Mouse (Mus musculus): Measurements from ENCODE around the gene Coq8b. TPM values are rescaled to one million over a fixed set of nuclear protein-coding genes. Genes with fewer than 3 reads are reported as not detected.

Gene Coq8b
- polyA plus RNA-seq, 2 experiments from 2014 or later, result 8.7 to 10.8 TPM

Other genes starting within 250 kb of the Coq8b start
- gene Cyp2a12, start 203.9 kb upstream of the Coq8b start, polyA plus RNA-seq (2017; shearing (Covaris generic)), result not detected
- not detected for gene Cyp2f2, start 113.1 kb upstream of the Coq8b start, polyA plus RNA-seq (2017; shearing (Covaris generic))
- under 1 TPM in 1 of 2 experiments, not detected in 1; 0.78 TPM for gene Cyp2t4, start 79.3 kb upstream of the Coq8b start, polyA plus RNA-seq (2017; shearing (Covaris generic))
- 10 to 100 TPM; 16.8 to 16.9 TPM for gene Egln2, start 66.2 kb upstream of the Coq8b start, polyA plus RNA-seq (2017; shearing (Covaris generic))
- gene Rab4b, start 54.1 kb upstream of the Coq8b start, polyA plus RNA-seq (2017; shearing (Covaris generic)), result 100 to 1,000 TPM; 118 to 144 TPM
- not detected for gene Gm21983, start 51.9 kb upstream of the Coq8b start, polyA plus RNA-seq (2017; shearing (Covaris generic))
- under 1 TPM in 1 of 2 experiments, not detected in 1; 0.52 TPM for gene Mia, start 51.9 kb upstream of the Coq8b start, polyA plus RNA-seq (2017; shearing (Covaris generic))
- gene BC024978, start 37.2 kb upstream of the Coq8b start, polyA plus RNA-seq (2017; shearing (Covaris generic)), result 1 to 10 TPM; 3.8 to 6.0 TPM
- gene Snrpa, start 36.8 kb upstream of the Coq8b start, polyA plus RNA-seq (2017; shearing (Covaris generic)), result 10 to 100 TPM; 60.9 to 76.3 TPM
- 1 to 10 TPM; 1.9 to 2.5 TPM for gene Itpkc, start 4.4 kb upstream of the Coq8b start, polyA plus RNA-seq (2017; shearing (Covaris generic))
- under 1 TPM; 0.11 to 0.25 TPM for gene Numbl, start 25.4 kb downstream of the Coq8b start, polyA plus RNA-seq (2017; shearing (Covaris generic))
- gene Ltbp4, start 104.7 kb downstream of the Coq8b start, polyA plus RNA-seq (2017; shearing (Covaris generic)), result 1 to 10 TPM in 1 of 2 experiments, under 1 TPM in 1; 0.77 to 2.0 TPM
- gene Shkbp1, start 123.0 kb downstream of the Coq8b start, polyA plus RNA-seq (2017; shearing (Covaris generic)), result 10 to 100 TPM; 49.2 to 76.0 TPM
- not detected for gene Gm20479, start 124.4 kb downstream of the Coq8b start, polyA plus RNA-seq (2017; shearing (Covaris generic))
- gene Sptbn4, start 214.7 kb downstream of the Coq8b start, polyA plus RNA-seq (2017; shearing (Covaris generic)), result under 1 TPM; 0.28 to 0.32 TPM
- 10 to 100 TPM; 14.1 to 19.9 TPM for gene Blvrb, start 215.0 kb downstream of the Coq8b start, polyA plus RNA-seq (2017; shearing (Covaris generic))
- 10 to 100 TPM; 50.9 to 60.1 TPM for gene Sertad3, start 240.7 kb downstream of the Coq8b start, polyA plus RNA-seq (2017; shearing (Covaris generic))